Mouse (Mus musculus) layer of hippocampus, postnatal 25 days (tissue): ENCODE results near the gene Pkn2. TPM values are rescaled to one million over a fixed set of nuclear protein-coding genes. Genes with fewer than 3 reads are reported as not detected.
A peak's percentile ranks its signal among the peaks of the same experiment; 100 is the strongest.

Source experiments
- DNase-seq, 2 experiments: peaks; one replicate each; pipeline ENCODE4 v3.0.0; 2022; ENCODE audit warnings: mixed read lengths in 2 of 2, low spot score in 1 of 2; ENCODE audit errors: extremely low spot score in 1 of 2
- total RNA-seq, 2 experiments: library from RNA; stranded (reverse); gene quantifications; 2 replicates each; pipeline ENCODE4 v1.2.3; 2021

Pkn2 gene
- 10 to 100 TPM; 25.6 to 34.1 TPM for total RNA-seq

DNA sequence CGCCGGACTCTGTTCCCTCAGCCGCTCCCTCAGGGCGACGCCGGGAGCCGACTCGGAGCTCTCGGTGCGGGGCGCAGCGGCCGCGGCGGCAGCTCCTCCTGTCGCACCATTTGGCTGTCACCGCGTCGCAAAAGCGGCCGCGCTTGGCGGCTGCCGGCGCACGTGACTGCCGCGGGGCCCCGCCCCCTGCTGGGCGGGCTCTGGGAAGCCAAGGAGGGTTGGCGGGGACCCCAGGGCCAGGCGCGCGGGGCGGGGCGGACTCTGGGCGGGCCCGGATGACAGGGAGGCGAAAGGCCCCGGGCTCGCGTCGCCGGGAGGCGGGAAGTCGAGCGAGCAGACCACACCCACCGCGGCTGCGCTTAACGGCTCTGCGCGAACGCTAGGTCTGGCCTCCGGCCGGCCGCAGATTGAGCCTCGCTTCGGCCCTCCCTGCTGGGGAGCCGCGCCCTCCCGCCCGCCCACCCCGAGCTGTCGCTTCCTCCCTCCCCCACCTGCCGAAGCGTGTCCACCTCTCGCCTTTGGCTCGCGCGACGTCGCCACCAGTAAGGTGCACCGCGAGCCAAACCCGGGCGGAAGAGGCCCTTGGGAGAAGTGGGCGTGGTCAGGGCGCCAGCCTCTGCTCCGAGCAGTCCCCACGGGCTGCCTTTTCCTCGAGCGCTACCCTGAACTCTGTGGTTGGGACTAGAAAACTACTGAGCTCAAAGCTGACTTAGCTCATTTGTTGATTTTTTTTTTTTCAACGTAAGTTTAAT is at the start of gene Pkn2:
Pkn2 (minus strand) TSS at position 133 of the 752 bp plus-strand sequence.
- peak; percentile 94 to 96 for DNase-seq

DNA sequence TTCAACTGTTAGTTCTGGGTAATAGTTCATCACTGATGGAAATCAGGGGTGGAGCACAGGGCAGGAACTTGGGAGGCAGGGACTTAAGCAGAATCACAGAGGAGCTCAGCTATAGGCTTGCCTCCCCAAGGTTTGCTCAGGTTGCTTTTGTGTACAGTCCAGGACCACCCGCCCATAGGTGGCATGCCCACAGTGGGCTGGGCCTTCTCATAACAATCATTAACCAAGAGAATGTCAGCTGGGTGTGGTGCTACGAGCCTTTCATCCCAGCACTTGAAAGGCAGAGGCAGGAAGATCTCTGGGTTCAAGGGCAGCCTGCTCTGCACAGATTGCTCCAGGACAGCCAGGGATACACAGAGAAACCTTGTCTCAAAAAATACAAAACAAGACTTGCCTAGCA is 48.1 kb upstream of the Pkn2 start:
- no peak for DNase-seq

DNA sequence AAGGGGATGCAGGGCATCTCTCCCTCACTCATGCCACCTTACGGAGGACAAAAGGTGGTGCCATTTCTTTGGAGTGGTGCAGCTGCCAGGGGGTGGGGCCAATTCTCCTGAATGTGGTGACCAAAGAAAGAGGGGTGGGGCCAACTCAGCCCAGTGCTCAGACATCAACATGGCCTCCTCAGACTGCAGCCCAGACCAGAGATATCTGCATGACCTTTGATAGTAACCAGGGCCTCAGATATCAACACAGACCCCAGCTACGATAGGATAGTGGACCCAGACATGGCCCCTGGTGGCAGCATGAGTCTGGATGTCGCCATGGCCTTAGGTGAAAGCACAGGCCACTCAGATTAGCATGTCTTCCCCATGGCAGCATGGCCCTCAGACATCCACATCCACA is 45.5 kb upstream of the Pkn2 start:
- no peak for DNase-seq

DNA sequence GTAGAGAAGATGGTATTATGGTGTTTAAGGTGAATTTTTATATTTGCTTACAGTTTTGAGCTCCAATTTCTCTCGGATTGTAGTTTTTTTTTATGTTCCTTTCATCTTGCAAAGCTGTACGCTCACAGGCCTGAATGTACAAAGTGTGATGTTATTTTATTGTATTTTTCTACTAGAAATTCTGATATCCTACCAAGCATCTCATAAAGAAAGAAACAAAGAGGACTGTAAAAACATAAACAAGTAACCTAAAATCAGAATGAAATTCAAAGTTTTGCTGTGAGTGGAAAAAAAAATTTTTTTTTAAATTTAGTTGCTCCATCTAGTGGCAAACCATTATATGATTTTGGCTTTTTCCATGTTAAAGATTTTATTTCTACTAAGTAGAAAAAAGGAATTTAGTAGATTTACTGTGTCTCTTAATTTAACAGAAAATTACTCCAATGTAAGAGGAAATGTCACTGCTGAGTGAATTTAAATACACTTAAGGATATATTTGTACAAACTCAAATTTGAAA is 43.1 kb upstream of the Pkn2 start:
- no peak for DNase-seq

DNA sequence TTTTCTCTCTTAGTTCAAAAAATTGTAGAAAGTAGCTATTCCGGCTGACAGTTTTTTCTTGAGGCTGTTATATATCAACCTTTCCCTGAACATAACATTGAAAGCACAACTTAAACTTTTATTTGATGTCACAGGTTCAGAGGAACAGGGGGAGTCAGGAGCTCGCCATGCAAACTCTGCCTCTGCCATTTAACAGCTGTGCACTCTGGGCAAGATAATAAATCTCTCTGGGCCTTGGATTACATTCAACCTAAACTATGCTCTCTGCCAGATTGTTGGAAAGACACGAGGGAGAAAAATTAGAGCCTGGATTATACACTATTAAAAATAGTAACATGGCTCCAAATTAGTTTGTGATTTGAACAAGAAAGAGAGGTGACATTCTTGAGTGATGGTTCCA is 37.3 kb upstream of the Pkn2 start:
- no peak for DNase-seq

DNA sequence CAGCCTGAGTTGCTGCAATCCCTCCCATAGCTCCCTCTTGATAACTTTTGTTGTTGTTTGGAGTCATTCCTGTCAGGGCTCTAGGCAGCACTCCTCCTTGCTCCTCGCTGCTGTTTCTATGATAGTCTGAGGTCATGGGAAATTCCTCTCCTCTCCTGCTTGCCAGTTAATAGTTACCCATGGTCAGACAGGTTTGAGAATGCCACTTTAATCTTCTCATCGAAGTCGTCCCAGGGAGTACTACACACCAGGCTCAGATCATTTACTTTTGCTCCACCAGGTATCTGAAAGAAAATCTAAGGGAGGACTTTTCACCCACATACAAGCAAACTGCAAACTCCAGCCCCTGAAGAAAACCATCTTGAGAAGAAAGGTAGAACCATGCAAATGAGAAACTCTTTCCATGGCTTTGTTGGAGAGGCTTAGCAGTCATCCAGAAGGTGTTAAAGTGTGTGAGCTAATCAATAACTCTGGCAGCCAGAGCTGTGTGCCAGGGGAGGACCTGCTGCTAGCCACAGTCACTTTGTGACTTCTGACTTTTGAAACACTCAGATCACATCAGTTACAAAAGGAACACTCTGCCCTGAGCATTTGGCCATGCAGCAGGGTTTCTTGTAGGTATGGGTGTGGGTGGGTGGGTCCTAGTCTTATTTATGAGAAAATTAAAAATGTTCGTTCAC is 36.1 kb upstream of the Pkn2 start:
- no peak for DNase-seq

DNA sequence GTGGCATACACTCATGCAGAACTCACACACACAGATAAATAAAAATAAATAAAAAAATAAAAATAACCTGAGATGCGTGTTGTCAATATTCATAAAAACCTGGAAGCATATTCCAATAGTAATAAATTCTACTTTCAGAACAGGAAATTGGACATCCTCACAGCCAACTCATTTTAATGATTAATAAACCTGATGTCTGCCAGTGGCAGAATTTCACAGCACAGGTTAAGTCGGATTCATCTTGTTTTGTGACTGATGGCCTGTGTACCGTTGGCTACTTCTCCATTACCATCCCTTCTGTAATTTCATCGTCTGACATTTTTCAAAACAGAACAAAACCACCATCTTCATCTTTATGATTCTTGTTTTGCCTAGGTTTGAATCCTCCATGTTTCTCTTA is 35.4 kb upstream of the Pkn2 start:
- no peak for DNase-seq

DNA sequence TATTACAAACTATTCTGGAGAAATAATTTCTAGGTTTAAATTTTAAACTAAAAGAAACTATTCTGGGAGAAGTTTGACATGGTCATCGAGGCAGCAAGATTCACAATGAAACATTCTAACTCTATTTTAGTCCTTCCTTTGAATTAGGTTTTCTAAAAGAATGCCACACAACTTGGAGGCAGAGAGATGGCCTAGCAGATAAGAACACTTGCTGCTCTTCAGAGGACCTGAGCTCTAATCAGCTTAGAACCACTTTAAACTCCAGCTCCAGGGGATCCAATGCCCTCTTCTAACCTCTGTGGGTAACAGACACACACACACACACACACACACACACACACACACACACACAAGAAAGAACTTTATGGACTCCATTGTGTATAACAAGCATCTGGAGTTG is 31.5 kb upstream of the Pkn2 start:
- DNase-seq: no peak

DNA sequence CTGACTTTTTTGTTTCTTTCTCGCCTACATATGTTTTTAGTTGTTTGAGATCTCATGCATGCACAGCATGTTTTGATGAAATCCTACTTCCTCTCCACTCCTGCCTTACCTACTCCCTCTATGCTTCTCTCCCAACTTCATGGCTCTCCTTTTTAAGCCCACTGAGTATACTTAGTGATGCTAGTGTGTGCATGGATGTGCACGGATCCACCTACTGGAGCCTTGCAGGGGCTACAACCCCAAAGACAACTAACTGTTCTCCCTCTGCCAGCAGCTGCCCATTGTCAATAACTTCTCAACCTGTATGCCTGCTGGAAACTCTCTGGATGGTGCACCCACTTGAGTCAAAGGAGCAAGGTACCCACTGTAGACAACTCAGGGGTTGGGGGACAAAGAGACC is 17.9 kb upstream of the Pkn2 start:
- no peak for DNase-seq

DNA sequence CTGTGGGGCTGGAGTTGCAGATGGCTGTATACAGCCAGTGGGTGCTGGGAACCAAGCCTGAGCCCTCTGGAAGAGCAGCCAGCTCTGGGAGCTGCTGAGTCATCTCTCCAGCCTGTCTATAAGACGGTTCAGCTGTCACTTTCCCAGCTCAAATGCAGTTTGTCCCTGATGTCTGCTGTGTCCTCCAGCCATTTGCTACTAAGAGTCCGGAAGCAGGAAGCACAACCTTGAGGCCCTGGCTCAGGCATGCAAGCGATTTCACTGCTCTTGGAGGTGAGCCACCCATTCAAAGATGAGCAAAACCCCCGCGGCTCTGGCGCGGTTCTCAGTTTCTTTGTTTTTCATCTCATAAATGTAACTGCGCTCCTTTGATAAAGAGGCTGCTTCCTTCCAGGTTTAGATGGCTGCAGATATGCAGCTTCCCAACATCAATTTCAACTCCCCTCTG is 17.2 kb upstream of the Pkn2 start:
- no peak for DNase-seq

DNA sequence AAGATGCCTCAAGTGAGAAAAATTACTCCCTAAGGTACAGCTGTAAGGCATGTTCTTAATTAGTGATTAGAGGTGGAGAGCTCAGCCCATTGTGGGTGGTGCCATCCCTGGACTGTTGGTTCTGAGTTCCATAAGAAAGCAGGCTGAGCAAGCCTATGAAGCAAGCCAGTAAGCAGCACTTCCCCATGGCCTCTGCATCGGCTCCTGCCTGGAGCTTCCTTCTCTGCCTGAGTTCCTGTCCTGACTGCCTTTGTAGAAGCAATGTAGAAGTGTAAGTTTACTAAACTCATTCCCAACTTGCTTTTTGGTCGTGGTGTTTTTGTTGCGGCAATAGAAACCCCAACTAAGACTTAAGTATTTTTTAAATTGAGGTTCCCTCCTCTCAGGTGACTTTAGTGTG is 8.6 kb upstream of the Pkn2 start:
- DNase-seq: no peak

DNA sequence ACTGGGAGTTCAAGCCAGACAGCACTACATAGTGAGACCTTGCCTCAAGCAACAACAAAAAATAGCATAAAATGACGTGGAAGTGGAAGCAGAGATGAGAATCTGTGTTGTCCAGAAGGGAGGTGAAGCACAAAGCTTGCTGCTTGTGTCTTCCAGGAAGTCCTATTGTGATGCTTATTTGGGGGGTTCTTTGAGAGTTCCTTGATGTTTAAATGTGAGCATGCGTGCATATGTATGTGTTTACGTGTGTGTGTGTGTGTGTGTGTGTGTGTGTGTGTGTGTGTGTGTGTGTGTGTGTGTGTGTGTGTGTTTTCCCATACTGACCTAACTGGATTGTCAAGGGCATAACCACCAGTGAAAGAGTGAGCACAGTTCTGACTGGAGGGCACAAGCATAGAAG is 5.2 kb upstream of the Pkn2 start:
- no peak for DNase-seq

DNA sequence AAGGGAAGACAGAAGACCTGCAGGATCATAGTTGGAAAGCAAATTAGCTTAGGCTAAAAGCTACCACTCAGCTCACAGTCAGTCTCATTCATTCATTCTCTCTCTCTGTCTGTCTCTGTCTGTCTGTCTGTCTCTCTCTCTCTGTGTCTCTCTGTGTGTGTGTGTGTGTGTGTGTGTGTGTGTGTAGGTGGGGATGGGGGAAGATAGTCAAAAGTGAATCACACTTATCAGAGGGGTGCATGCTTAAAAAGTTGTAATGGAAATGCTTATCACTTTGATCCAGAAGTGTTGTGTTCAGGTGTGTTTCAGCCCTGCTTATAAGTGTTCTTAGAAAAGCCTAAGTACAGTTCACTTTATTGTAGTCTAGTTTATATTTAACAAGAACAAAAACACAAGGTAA is 2.8 kb upstream of the Pkn2 start:
- no peak for DNase-seq

DNA sequence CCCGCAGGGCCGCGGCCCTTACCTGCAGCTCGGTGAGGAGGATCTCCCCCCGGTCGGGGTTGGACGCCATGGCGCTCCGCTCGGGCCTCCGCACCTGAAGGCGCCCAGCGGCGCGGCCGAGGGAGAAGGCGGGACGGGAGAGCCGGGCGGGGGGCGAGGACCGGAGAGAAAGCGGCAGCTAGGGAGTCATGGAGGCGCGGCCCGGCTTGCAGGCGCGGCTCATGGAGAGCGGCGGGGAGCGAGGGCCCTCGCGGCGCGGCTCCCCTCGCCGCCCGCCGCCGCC is 274 bp downstream of the Pkn2 start:
- no peak for DNase-seq

DNA sequence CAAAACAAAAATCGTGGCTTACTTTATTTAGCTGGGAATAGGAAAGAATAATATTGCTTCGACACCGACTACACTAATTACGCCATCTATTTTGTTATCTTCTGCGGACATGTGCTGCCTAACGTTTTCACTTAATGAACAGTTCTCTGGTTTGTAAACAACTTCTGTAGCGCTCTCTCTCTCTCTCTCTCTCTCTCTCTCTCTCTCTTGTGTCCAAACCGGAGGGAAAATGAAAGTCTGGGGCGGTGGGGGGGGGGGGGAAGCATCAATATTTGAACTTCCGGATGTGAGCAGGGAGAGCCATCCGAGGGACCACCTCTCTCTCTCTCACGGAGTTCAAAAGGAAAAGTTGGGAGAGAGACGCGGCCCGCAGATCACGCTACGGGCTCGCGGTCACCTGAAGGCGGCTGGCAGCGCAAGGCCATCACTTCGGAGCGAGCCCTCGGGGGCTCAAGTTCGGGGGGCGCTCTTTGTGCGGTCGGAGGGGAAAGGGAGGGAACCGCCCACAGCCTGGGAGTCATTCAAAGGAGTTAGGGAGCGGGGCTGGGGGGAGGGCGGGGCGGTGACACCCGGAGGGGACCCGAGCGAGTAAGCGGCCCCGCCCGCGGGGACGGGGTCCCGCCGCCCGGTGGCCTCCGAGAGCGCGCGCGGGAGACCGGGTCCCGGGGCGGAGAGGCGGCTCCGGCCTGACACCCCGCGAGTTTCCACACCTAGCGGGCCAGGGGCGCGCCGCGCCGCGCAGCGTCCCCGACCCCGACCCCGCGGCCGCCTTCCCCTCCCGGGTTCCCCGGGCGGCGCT is 815 bp downstream of the Pkn2 start:
- no peak for DNase-seq

DNA sequence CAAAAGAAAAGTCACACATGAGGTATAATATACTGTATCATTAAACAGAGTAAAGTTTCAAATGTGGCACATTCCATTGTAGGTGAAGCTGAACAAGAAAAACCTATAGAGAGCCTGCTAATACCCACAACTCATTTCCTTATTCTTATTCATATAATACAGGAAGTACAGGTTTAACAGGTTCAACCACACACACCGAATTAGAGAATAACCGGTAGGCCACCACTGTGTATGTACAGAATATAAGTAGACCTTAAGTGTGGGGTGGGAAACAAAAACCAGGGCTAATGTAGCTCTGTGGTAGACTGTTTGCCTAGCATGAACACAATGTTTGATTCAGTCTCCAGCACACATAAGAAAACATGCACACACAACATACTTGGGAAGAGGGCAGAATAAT is 18.6 kb downstream of the Pkn2 start:
- no peak for DNase-seq

DNA sequence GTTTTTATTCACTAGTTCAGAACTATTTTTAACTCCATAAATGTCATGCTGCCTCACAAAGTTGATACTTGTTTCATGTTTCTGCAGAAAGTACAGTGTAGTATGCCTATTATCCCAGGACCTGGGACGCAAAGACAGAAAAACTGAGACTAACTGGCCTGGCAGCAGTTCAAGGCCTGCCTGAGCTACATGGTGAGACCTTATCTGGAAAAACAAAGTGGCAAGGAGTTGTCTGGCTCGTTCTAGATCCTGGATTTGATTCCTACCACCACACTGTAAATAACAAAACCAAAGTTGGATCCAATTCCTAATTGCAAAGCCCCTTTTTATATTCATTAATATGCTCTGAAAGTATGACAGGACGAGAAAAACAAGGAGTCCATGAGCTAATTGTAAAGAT is 25.0 kb downstream of the Pkn2 start:
- no peak for DNase-seq

DNA sequence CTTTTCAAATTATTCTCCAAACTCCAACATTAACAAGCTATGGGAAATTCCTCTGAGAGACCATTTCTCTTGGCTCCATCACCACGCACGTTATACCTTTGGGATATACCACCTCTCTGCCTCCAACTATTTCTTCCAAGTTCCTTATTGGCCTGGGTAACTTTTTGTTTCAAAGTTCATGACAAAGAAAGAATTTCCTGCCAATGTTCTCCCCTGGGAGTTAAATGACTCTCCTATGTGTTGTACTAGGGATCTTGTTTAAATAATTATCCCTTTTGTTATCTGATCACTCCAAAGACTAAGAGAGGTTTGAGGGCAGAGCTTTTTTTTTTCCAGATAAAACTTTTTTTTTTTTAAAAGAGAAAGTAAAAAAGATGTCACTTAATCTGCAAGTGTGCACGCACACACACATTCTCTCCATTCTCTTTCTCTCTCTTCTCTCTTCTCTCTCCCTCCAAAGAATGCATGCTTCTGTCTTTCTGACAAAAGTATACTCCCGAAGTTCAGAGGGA is 25.8 kb downstream of the Pkn2 start:
- no peak for DNase-seq

DNA sequence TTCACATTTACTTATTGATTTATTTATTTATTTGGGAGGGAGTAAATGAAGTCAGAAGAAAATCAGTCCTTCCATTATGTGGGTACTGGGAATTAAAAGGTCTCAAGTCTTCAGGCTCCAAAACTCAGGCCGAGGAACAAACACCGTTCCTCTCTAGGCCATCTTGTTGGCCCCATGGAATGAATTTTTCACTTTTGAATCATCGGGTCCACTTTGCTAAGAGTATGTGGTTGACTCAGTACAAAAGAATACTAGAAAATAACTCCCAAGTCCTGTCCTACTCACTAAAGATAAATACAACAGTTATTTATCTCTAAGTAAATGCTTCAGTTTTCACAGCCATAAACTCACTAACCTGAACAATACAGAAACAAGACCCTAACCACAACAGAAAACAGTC is 28.9 kb downstream of the Pkn2 start:
- DNase-seq: no peak

DNA sequence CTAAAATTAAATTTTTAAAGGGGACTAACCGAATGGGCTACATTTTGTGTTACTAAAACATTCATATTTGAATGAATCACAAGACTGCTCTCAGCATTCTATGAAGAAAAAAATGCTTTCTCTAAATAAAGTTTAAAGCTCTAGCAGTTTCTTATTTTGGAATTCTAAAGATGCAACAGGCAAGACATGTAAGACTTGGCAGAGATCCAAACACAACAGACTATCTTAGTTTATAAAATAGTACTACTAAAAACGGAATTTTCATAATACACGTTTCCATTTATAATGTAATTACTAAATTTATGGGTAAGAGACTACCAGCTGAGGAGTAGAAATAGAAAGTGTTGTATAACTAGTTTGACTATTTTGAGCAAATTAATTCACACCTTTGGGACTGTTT is 30.2 kb downstream of the Pkn2 start:
- no peak for DNase-seq

DNA sequence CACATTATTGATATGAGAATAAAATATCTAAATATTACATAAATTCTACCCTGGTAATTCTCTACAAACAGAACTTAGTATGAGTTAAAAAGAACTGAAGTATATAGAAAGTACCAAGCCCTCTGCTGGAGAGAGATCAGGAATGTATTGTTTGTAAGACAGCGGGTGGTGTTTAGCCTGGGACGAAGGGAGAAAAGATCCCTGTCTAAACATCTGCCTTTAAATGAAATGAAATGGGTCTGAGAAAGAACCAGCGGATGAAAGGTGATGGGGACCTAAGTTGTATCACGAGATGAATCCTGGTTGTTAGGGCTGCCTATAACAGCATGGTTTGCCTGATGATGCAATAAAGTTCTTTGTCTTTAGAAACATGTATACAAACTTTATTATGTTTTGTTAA is 41.8 kb downstream of the Pkn2 start:
- DNase-seq: no peak
